Mouse (Mus musculus): Measurements from ENCODE around the gene Plxnb2.

- no peak for TF ChIP-seq POLR2A (IDR thresholded peaks at IDR 0.05; ENCODE audit: borderline replicate concordance, control insufficient read depth, low read depth, low read length)
- TF ChIP-seq CTCF (IDR thresholded peaks at IDR 0.05; ENCODE audit: control insufficient read depth, insufficient read depth, low read length): no peak
These were observed 28.3 kb downstream of the Plxnb2 start for GRCm38 (mm10) chr15:89152312-89152711.
